Mouse (Mus musculus): ENCODE measurements around the gene Camk1g. TPM values are rescaled to one million over a fixed set of nuclear protein-coding genes. Genes with fewer than 3 reads are reported as not detected.

Camk1g gene
- polyA plus RNA-seq, 1 experiment from 2014 or later, result 46.0 TPM

- Histone ChIP-seq H3K27me3 (ENCODE audit: control insufficient read depth, insufficient read depth, low read length) (no peaks in the 10 kb centered on the region), H3K9me3 (ENCODE audit: control insufficient read depth, low read length) (no peaks in the 10 kb centered on the region), H3K4me1 (ENCODE audit: control insufficient read depth, insufficient read depth, low read length) (0 out of 2 replicates have a peak, but pooled peaks cover 4% of the 10 kb centered on the region), H3K9ac (replicated peaks; ENCODE audit: low read length) (no peak overlapping the region), H3K4me2 (ENCODE audit: low read length) (no peak overlapping the region), H3K36me3 (ENCODE audit: control insufficient read depth, insufficient read depth, low read length) (no peaks in the 10 kb centered on the region), H3K27ac (replicated peaks; ENCODE audit: low read depth, low read length) (no peak overlapping the region), H3K4me3 (replicated peaks; ENCODE audit: low read depth, low read length) (no peak overlapping the region)
- WGBS, result 74% methylated on average over 2 of the region's 2 CpGs
- no peak for ATAC-seq (ENCODE audit: low FRiP score, low TSS enrichment)
- no peak for DNase-seq
Observed at GRCm38 (mm10) chr1:193398728-193399437, 28.8 kb upstream of the Camk1g start.

DNA sequence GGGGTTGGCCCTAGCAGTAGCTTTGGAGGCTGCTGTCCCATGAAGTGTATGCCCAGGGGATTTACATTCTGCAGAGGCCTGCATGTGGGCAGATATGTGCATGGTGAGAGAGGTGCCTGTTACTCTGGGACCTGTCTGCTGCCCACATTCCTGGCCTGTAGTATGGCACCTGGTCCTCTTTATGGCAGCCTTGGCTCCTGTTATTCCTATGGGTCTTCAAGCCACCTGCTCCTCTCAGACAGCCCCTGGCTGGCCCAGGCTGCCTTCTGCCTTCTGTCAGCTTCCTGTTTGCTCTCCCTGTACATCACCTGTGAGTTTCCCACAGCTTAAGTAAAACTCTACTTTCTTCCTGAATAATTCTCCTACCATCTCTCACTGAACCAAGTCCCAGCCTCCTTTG, 27.0 kb upstream of the Camk1g start:
- no peak for ATAC-seq (ENCODE audit: low FRiP score, low TSS enrichment)
- no peak overlapping the region for H3K9ac ChIP-seq (replicated peaks; ENCODE audit: low read length)
- no peaks in the 10 kb centered on the region for H3K36me3 ChIP-seq (ENCODE audit: control insufficient read depth, insufficient read depth, low read length)
- DNase-seq, result no peak
- H3K4me1 ChIP-seq (ENCODE audit: control insufficient read depth, insufficient read depth, low read length), result no peaks in the 10 kb centered on the region
- no peak overlapping the region for H3K4me3 ChIP-seq (replicated peaks; ENCODE audit: low read depth, low read length)
- H3K27me3 ChIP-seq (ENCODE audit: control insufficient read depth, insufficient read depth, low read length), result no peaks in the 10 kb centered on the region
- no peak overlapping the region for H3K4me2 ChIP-seq (ENCODE audit: low read length)
- H3K9me3 ChIP-seq (ENCODE audit: control insufficient read depth, low read length), result no peaks in the 10 kb centered on the region
- H3K27ac ChIP-seq (replicated peaks; ENCODE audit: low read depth, low read length), result no peak overlapping the region

- Histone ChIP-seq H3K9me3 (ENCODE audit: control insufficient read depth, low read length) (no peaks in the 10 kb centered on the region), H3K9ac (replicated peaks; ENCODE audit: low read length) (no peak overlapping the region)
- 89% methylated on average over 3 of the region's 3 CpGs for WGBS
Observed at GRCm38 (mm10) chr1:193392266-193392665, 22.2 kb upstream of the Camk1g start.

GRCm38 (mm10) chr1:193390004-193390403, 19.9 kb upstream of the Camk1g start:
- H3K4me2 ChIP-seq (ENCODE audit: low read length), result no peak overlapping the region
- H3K27me3 ChIP-seq (ENCODE audit: control insufficient read depth, insufficient read depth, low read length), result no peaks in the 10 kb centered on the region
- no peaks in the 10 kb centered on the region for H3K36me3 ChIP-seq (ENCODE audit: control insufficient read depth, insufficient read depth, low read length)
- DNase-seq, result no peak
- peak overlapping the region; percentile 53 for H3K27ac ChIP-seq (replicated peaks; ENCODE audit: low read depth, low read length)
- peaks cover 35% of the 10 kb centered on the region for H3K4me1 ChIP-seq (ENCODE audit: control insufficient read depth, insufficient read depth, low read length)
- H3K9ac ChIP-seq (replicated peaks; ENCODE audit: low read length), result no peak overlapping the region
- 12% methylated on average over 12 of the region's 12 CpGs for WGBS
- H3K4me3 ChIP-seq (replicated peaks; ENCODE audit: low read depth, low read length), result no peak overlapping the region
- H3K9me3 ChIP-seq (ENCODE audit: control insufficient read depth, low read length), result no peaks in the 10 kb centered on the region
- ATAC-seq (ENCODE audit: low FRiP score, low TSS enrichment), result no peak

More at GRCm38 (mm10) chr1:193392266-193392665, 22.2 kb upstream of the Camk1g start:
- H3K27me3 ChIP-seq (ENCODE audit: control insufficient read depth, insufficient read depth, low read length), result no peaks in the 10 kb centered on the region
- H3K4me1 ChIP-seq (ENCODE audit: control insufficient read depth, insufficient read depth, low read length), result peaks cover 25% of the 10 kb centered on the region
- H3K4me2 ChIP-seq (ENCODE audit: low read length), result no peak overlapping the region
- no peaks in the 10 kb centered on the region for H3K36me3 ChIP-seq (ENCODE audit: control insufficient read depth, insufficient read depth, low read length)
- DNase-seq, result no peak
- no peak overlapping the region for H3K27ac ChIP-seq (replicated peaks; ENCODE audit: low read depth, low read length)
- ATAC-seq (ENCODE audit: low FRiP score, low TSS enrichment), result no peak
- H3K4me3 ChIP-seq (replicated peaks; ENCODE audit: low read depth, low read length), result no peak overlapping the region

DNA sequence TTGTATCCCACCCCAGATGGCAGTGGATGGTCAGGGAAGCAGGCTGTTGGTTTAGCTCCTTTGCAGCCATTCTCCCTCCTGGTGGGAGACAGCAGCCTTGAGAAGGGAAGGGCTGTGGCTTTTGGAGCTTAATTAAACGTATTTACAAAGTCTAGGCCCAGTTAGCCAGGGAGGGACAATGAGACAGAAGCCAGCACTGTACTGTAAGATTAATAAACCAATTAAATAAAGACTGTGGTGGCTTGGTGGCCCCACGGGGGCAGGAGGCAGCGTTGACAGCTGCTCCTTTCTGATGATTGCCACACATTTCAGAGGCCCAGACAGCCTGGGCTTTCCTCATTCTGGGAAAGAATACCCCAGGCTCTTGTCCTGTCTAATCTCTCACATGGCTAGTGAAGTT, 19.4 kb upstream of the Camk1g start:
- H3K27me3 ChIP-seq (ENCODE audit: control insufficient read depth, insufficient read depth, low read length), result no peaks in the 10 kb centered on the region
- ATAC-seq (ENCODE audit: low FRiP score, low TSS enrichment), result peak; percentile 66
- H3K9ac ChIP-seq (replicated peaks; ENCODE audit: low read length), result no peak overlapping the region
- peak overlapping the region; percentile 53 for H3K27ac ChIP-seq (replicated peaks; ENCODE audit: low read depth, low read length)
- H3K4me3 ChIP-seq (replicated peaks; ENCODE audit: low read depth, low read length), result no peak overlapping the region
- H3K36me3 ChIP-seq (ENCODE audit: control insufficient read depth, insufficient read depth, low read length), result no peaks in the 10 kb centered on the region
- H3K4me1 ChIP-seq (ENCODE audit: control insufficient read depth, insufficient read depth, low read length), result peaks cover 35% of the 10 kb centered on the region
- no peak overlapping the region for H3K4me2 ChIP-seq (ENCODE audit: low read length)
- DNase-seq, result peak; percentile 73
- 2% methylated on average over 3 of the region's 3 CpGs for WGBS
- no peaks in the 10 kb centered on the region for H3K9me3 ChIP-seq (ENCODE audit: control insufficient read depth, low read length)

DNA sequence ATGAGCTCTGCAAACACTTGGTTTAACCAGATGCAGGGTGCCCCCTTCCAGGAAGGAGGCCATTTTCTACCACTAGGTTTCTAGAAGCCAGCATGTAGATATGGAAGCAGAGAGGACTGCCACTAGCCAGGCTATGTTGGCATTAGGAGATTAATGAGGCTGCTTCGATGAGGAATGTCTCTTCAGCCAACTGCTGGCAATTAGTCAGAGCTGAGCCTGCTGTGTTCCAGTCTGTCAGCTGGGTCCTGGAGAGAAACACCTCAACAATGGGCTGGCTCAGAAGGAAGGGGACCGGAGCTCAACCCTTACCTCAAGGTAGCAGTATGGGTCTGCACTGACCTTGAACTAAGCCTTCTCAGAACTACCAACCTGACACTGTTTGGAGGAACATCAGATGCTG, 17.1 kb upstream of the Camk1g start:
- H3K36me3 ChIP-seq (ENCODE audit: control insufficient read depth, insufficient read depth, low read length), result no peaks in the 10 kb centered on the region
- no peaks in the 10 kb centered on the region for H3K9me3 ChIP-seq (ENCODE audit: control insufficient read depth, low read length)
- ATAC-seq (ENCODE audit: low FRiP score, low TSS enrichment) (no peak), DNase-seq (no peak)
- no peak overlapping the region for H3K27ac ChIP-seq (replicated peaks; ENCODE audit: low read depth, low read length)
- H3K4me3 ChIP-seq (replicated peaks; ENCODE audit: low read depth, low read length), result no peak overlapping the region
- H3K27me3 ChIP-seq (ENCODE audit: control insufficient read depth, insufficient read depth, low read length), result no peaks in the 10 kb centered on the region
- 40% methylated on average over 2 of the region's 2 CpGs for WGBS
- no peak overlapping the region for H3K4me2 ChIP-seq (ENCODE audit: low read length)
- peaks cover 36% of the 10 kb centered on the region for H3K4me1 ChIP-seq (ENCODE audit: control insufficient read depth, insufficient read depth, low read length)
- H3K9ac ChIP-seq (replicated peaks; ENCODE audit: low read length), result no peak overlapping the region

- no peaks in the 10 kb centered on the region for H3K36me3 ChIP-seq (ENCODE audit: control insufficient read depth, insufficient read depth, low read length)
- H3K4me2 ChIP-seq (ENCODE audit: low read length), result no peak overlapping the region
- WGBS, result 0% methylated on average over 5 of the region's 5 CpGs
- ATAC-seq (ENCODE audit: low FRiP score, low TSS enrichment) (peak; percentile 36; the same call in 1 of the 2 replicates), DNase-seq (peak; percentile 95)
- H3K9me3 ChIP-seq (ENCODE audit: control insufficient read depth, low read length), result no peaks in the 10 kb centered on the region
- H3K27ac ChIP-seq (replicated peaks; ENCODE audit: low read depth, low read length), result peak overlapping the region; percentile 50
- no peaks in the 10 kb centered on the region for H3K27me3 ChIP-seq (ENCODE audit: control insufficient read depth, insufficient read depth, low read length)
- peaks cover 43% of the 10 kb centered on the region for H3K4me1 ChIP-seq (ENCODE audit: control insufficient read depth, insufficient read depth, low read length)
- H3K4me3 ChIP-seq (replicated peaks; ENCODE audit: low read depth, low read length), result no peak overlapping the region
- no peak overlapping the region for H3K9ac ChIP-seq (replicated peaks; ENCODE audit: low read length)
Observed at GRCm38 (mm10) chr1:193386136-193386535, 16.0 kb upstream of the Camk1g start.

DNA sequence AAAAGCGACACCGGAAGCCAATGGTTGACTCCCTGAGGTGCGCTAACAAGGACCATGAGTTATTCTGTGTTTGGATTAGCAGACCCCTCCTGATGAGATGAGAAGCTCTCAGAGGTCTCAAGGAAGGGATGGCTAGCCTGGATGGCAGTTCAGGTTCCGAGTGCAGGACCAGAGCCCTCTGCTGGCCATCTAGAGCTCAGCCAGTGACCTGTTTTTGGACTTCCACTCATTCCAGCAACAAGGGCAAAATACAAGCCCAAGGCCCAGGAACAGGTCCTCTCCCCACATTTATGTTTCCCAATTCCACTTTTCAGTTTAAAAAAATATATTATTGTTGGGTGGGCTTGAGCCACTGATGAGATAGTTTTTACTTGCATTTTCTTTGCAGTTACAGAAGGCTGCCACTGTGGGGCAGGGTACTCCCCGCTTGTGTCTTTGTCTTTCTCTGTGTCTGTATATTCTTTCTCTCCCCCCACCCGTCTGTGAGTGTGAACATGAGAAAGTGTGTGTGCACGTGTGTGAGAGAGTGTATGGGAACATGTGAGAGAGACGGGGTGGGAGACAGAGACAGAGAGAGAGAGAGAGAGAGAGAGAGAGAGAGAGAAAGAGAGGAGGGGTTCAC, 12.9 kb upstream of the Camk1g start:
- Histone ChIP-seq H3K9me3 (ENCODE audit: control insufficient read depth, low read length) (no peaks in the 10 kb centered on the region), H3K4me2 (ENCODE audit: low read length) (peak overlapping the region; percentile 45), H3K4me1 (ENCODE audit: control insufficient read depth, insufficient read depth, low read length) (peaks cover 20% of the 10 kb centered on the region), H3K36me3 (ENCODE audit: control insufficient read depth, insufficient read depth, low read length) (no peaks in the 10 kb centered on the region), H3K4me3 (replicated peaks; ENCODE audit: low read depth, low read length) (no peak overlapping the region), H3K27ac (replicated peaks; ENCODE audit: low read depth, low read length) (no peak overlapping the region), H3K27me3 (ENCODE audit: control insufficient read depth, insufficient read depth, low read length) (no peaks in the 10 kb centered on the region), H3K9ac (replicated peaks; ENCODE audit: low read length) (no peak overlapping the region)
- ATAC-seq (ENCODE audit: low FRiP score, low TSS enrichment), result no peak
- DNase-seq, result peak; percentile 67
- WGBS, result 5% methylated on average over 8 of the region's 8 CpGs

- Histone ChIP-seq H3K36me3 (ENCODE audit: control insufficient read depth, insufficient read depth, low read length) (no peaks in the 10 kb centered on the region), H3K27me3 (ENCODE audit: control insufficient read depth, insufficient read depth, low read length) (no peaks in the 10 kb centered on the region), H3K4me2 (ENCODE audit: low read length) (peak overlapping the region; percentile 45), H3K9me3 (ENCODE audit: control insufficient read depth, low read length) (no peaks in the 10 kb centered on the region), H3K4me3 (replicated peaks; ENCODE audit: low read depth, low read length) (no peak overlapping the region), H3K9ac (replicated peaks; ENCODE audit: low read length) (no peak overlapping the region), H3K27ac (replicated peaks; ENCODE audit: low read depth, low read length) (0 out of 2 replicates have a peak overlapping the region, but pooled peaks have one; percentile 26), H3K4me1 (ENCODE audit: control insufficient read depth, insufficient read depth, low read length) (peaks cover 19% of the 10 kb centered on the region)
- WGBS, result 2% methylated on average over 8 of the region's 8 CpGs
- peak; percentile 72 for DNase-seq
- ATAC-seq (ENCODE audit: low FRiP score, low TSS enrichment), result peak; percentile 70
Observed at GRCm38 (mm10) chr1:193382435-193382834, 12.3 kb upstream of the Camk1g start.
